Mouse (Mus musculus): ENCODE measurements around the gene Lrba. TPM values are rescaled to one million over a fixed set of nuclear protein-coding genes. Genes with fewer than 3 reads are reported as not detected.
A peak's percentile ranks its signal among the peaks of the same experiment; 100 is the strongest.

Lrba gene
- polyA plus RNA-seq, 1 experiment from 2014 or later = 1.8 TPM

GRCm38 (mm10) chr3:86787423-86788123, 563.1 kb downstream of the Lrba start:
- Histone ChIP-seq H3K36me3 (replicated peaks; ENCODE audit: insufficient read depth, low read length) (0 out of 2 replicates have a peak, but pooled peaks cover 3% of the 10 kb centered on the region), H3K27me3 (ENCODE audit: insufficient read depth, low read length) (no peaks in the 10 kb centered on the region), H3K9ac (replicated peaks) (no peak overlapping the region), H3K9me3 (ENCODE audit: low read length) (no peaks in the 10 kb centered on the region), H3K4me2 (ENCODE audit: low read depth, low read length) (no peak overlapping the region), H3K27ac (ENCODE audit: low read depth) (no peak overlapping the region), H3K4me3 (ENCODE audit: low read depth, low read length) (no peak overlapping the region), H3K4me1 (ENCODE audit: insufficient read depth) (no peaks in the 10 kb centered on the region)
- TF ChIP-seq EP300 (IDR thresholded peaks at IDR 0.05; ENCODE audit: low read depth) = no peak
- no peak for TF ChIP-seq CTCF (IDR thresholded peaks at IDR 0.05; ENCODE audit: low read depth)
- ATAC-seq (no peak), DNase-seq (no peak)
- WGBS (ENCODE audit: insufficient replicate concordance) = 81% methylated on average over 10 of the region's 10 CpGs

- H3K4me1 ChIP-seq (ENCODE audit: insufficient read depth) = 0 out of 2 replicates have a peak, but pooled peaks cover 2% of the 10 kb centered on the region
Measured at GRCm38 (mm10) chr3:86788711-86789110, 564.2 kb downstream of the Lrba start.

GRCm38 (mm10) chr3:86789752-86790151, 565.3 kb downstream of the Lrba start:
- 95% methylated on average over 5 of the region's 5 CpGs for WGBS (ENCODE audit: insufficient replicate concordance)

More at GRCm38 (mm10) chr3:86788711-86789110, 564.2 kb downstream of the Lrba start:
- 34% methylated on average over 6 of the region's 6 CpGs for WGBS (ENCODE audit: insufficient replicate concordance)
- TF ChIP-seq CTCF (IDR thresholded peaks at IDR 0.05; ENCODE audit: low read depth) (peak; percentile 82), EP300 (IDR thresholded peaks at IDR 0.05; ENCODE audit: low read depth) (no peak)
- DNase-seq (peak; percentile 55), ATAC-seq (no peak)
- no peaks in the 10 kb centered on the region for H3K27me3 ChIP-seq (ENCODE audit: insufficient read depth, low read length)
- no peak overlapping the region for H3K4me2 ChIP-seq (ENCODE audit: low read depth, low read length)
- no peak overlapping the region for H3K4me3 ChIP-seq (ENCODE audit: low read depth, low read length)
- 0 out of 2 replicates have a peak, but pooled peaks cover under 1% of the 10 kb centered on the region for H3K36me3 ChIP-seq (replicated peaks; ENCODE audit: insufficient read depth, low read length)
- no peak overlapping the region for H3K27ac ChIP-seq (ENCODE audit: low read depth)
- H3K9me3 ChIP-seq (ENCODE audit: low read length) = no peaks in the 10 kb centered on the region
- H3K9ac ChIP-seq (replicated peaks) = no peak overlapping the region

GRCm38 (mm10) chr3:86793264-86793663, 568.8 kb downstream of the Lrba start:
- ATAC-seq = peak; percentile 59
- Histone ChIP-seq H3K9ac (replicated peaks) (no peak overlapping the region), H3K4me1 (ENCODE audit: insufficient read depth) (peaks cover 4% of the 10 kb centered on the region; the same call in 1 of the 2 replicates), H3K27ac (ENCODE audit: low read depth) (no peak overlapping the region), H3K9me3 (ENCODE audit: low read length) (no peaks in the 10 kb centered on the region), H3K36me3 (replicated peaks; ENCODE audit: insufficient read depth, low read length) (no peaks in the 10 kb centered on the region), H3K4me2 (ENCODE audit: low read depth, low read length) (no peak overlapping the region), H3K27me3 (ENCODE audit: insufficient read depth, low read length) (no peaks in the 10 kb centered on the region), H3K4me3 (ENCODE audit: low read depth, low read length) (no peak overlapping the region)
- no peak for TF ChIP-seq CTCF (IDR thresholded peaks at IDR 0.05; ENCODE audit: low read depth)
- TF ChIP-seq EP300 (IDR thresholded peaks at IDR 0.05; ENCODE audit: low read depth) = no peak
- 63% methylated on average over 4 of the region's 4 CpGs for WGBS (ENCODE audit: insufficient replicate concordance)
- DNase-seq = no peak

More at GRCm38 (mm10) chr3:86789752-86790151, 565.3 kb downstream of the Lrba start:
- Histone ChIP-seq H3K27ac (ENCODE audit: low read depth) (no peak overlapping the region), H3K4me3 (ENCODE audit: low read depth, low read length) (no peak overlapping the region), H3K9ac (replicated peaks) (no peak overlapping the region), H3K9me3 (ENCODE audit: low read length) (no peaks in the 10 kb centered on the region), H3K36me3 (replicated peaks; ENCODE audit: insufficient read depth, low read length) (no peaks in the 10 kb centered on the region), H3K4me2 (ENCODE audit: low read depth, low read length) (no peak overlapping the region), H3K27me3 (ENCODE audit: insufficient read depth, low read length) (no peaks in the 10 kb centered on the region), H3K4me1 (ENCODE audit: insufficient read depth) (0 out of 2 replicates have a peak, but pooled peaks cover 4% of the 10 kb centered on the region)
- TF ChIP-seq CTCF (IDR thresholded peaks at IDR 0.05; ENCODE audit: low read depth) = no peak
- no peak for TF ChIP-seq EP300 (IDR thresholded peaks at IDR 0.05; ENCODE audit: low read depth)
- DNase-seq = no peak
- ATAC-seq = no peak

GRCm38 (mm10) chr3:86793720-86794191, 569.3 kb downstream of the Lrba start:
- H3K9ac ChIP-seq (replicated peaks) = no peak overlapping the region
- no peak for DNase-seq
- TF ChIP-seq CTCF (IDR thresholded peaks at IDR 0.05; ENCODE audit: low read depth) (no peak), EP300 (IDR thresholded peaks at IDR 0.05; ENCODE audit: low read depth) (no peak)
- no peak overlapping the region for H3K27ac ChIP-seq (ENCODE audit: low read depth)
- H3K4me1 ChIP-seq (ENCODE audit: insufficient read depth) = peaks cover 4% of the 10 kb centered on the region; the same call in 1 of the 2 replicates
- 82% methylated on average over 1 of the region's 1 CpGs for WGBS (ENCODE audit: insufficient replicate concordance)
- H3K4me3 ChIP-seq (ENCODE audit: low read depth, low read length) = no peak overlapping the region
- no peak overlapping the region for H3K4me2 ChIP-seq (ENCODE audit: low read depth, low read length)
- H3K36me3 ChIP-seq (replicated peaks; ENCODE audit: insufficient read depth, low read length) = no peaks in the 10 kb centered on the region
- H3K27me3 ChIP-seq (ENCODE audit: insufficient read depth, low read length) = no peaks in the 10 kb centered on the region
- ATAC-seq = peak; percentile 22; the same call in 1 of the 2 replicates
- no peaks in the 10 kb centered on the region for H3K9me3 ChIP-seq (ENCODE audit: low read length)

- 40% methylated on average over 6 of the region's 6 CpGs for WGBS (ENCODE audit: insufficient replicate concordance)
- H3K4me1 ChIP-seq (ENCODE audit: insufficient read depth) = peaks cover 12% of the 10 kb centered on the region
- no peak overlapping the region for H3K27ac ChIP-seq (ENCODE audit: low read depth)
- H3K4me2 ChIP-seq (ENCODE audit: low read depth, low read length) = peak overlapping the region; percentile 66
- ATAC-seq = no peak
- H3K36me3 ChIP-seq (replicated peaks; ENCODE audit: insufficient read depth, low read length) = no peaks in the 10 kb centered on the region
- DNase-seq = peak; percentile 36
- no peaks in the 10 kb centered on the region for H3K9me3 ChIP-seq (ENCODE audit: low read length)
- H3K9ac ChIP-seq (replicated peaks) = no peak overlapping the region
- H3K27me3 ChIP-seq (ENCODE audit: insufficient read depth, low read length) = no peaks in the 10 kb centered on the region
- peak overlapping the region; percentile 49; the same call in 1 of the 2 replicates for H3K4me3 ChIP-seq (ENCODE audit: low read depth, low read length)
- no peak for TF ChIP-seq EP300 (IDR thresholded peaks at IDR 0.05; ENCODE audit: low read depth)
- peak; percentile 89 for TF ChIP-seq CTCF (IDR thresholded peaks at IDR 0.05; ENCODE audit: low read depth)
Measured at GRCm38 (mm10) chr3:86796716-86797115, 572.2 kb downstream of the Lrba start.
